Mouse (Mus musculus) frontal cortex, postnatal 36 days (tissue): Measurements from ENCODE around the gene Wdr26.
A peak's percentile ranks its signal among the peaks of the same experiment; 100 is the strongest.

Source experiments
- DNase-seq, 2 experiments: peaks; one replicate each; pipeline ENCODE4 v3.0.0; 2022; ENCODE audit warnings: low spot score in 2 of 2

The Wdr26 gene

GRCm38 (mm10) chr1:181211920-181212633 lies at the start of gene Wdr26:
Gene Wdr26 (minus strand): TSS chr1:181212001.
- peak; percentile 83 to 89 for DNase-seq

- DNase-seq, result no peak
Measured at GRCm38 (mm10) chr1:181260949-181261696, 49.3 kb upstream of the Wdr26 start.

- no peak for DNase-seq
Measured at GRCm38 (mm10) chr1:181260422-181260821, 48.6 kb upstream of the Wdr26 start.

- DNase-seq, result no peak
Measured at GRCm38 (mm10) chr1:181259626-181260410, 48.0 kb upstream of the Wdr26 start.

GRCm38 (mm10) chr1:181259056-181259455 lies 47.3 kb upstream of the Wdr26 start:
- DNase-seq, result no peak

GRCm38 (mm10) chr1:181258616-181259015 lies 46.8 kb upstream of the Wdr26 start:
- no peak for DNase-seq

GRCm38 (mm10) chr1:181257585-181258555 lies 46.1 kb upstream of the Wdr26 start:
- no peak for DNase-seq

GRCm38 (mm10) chr1:181256689-181257584 lies 45.1 kb upstream of the Wdr26 start:
- DNase-seq, result peak in 1 of 2 experiments; percentile 9

- peak; percentile 9 to 23 for DNase-seq
Measured at GRCm38 (mm10) chr1:181255891-181256688, 44.3 kb upstream of the Wdr26 start.

GRCm38 (mm10) chr1:181255450-181255849 lies 43.6 kb upstream of the Wdr26 start:
- DNase-seq, result no peak

GRCm38 (mm10) chr1:181251624-181252023 lies 39.8 kb upstream of the Wdr26 start:
- DNase-seq, result no peak

GRCm38 (mm10) chr1:181250961-181251360 lies 39.2 kb upstream of the Wdr26 start:
- no peak for DNase-seq

- DNase-seq, result no peak
Measured at GRCm38 (mm10) chr1:181249537-181249936, 37.7 kb upstream of the Wdr26 start.

- DNase-seq, result no peak
Measured at GRCm38 (mm10) chr1:181247175-181247574, 35.4 kb upstream of the Wdr26 start.

- DNase-seq, result no peak
Measured at GRCm38 (mm10) chr1:181246487-181247138, 34.8 kb upstream of the Wdr26 start.

- DNase-seq, result no peak
Measured at GRCm38 (mm10) chr1:181245554-181246486, 34.0 kb upstream of the Wdr26 start.

- DNase-seq, result no peak
Measured at GRCm38 (mm10) chr1:181245067-181245466, 33.3 kb upstream of the Wdr26 start.

GRCm38 (mm10) chr1:181241185-181241584 lies 29.4 kb upstream of the Wdr26 start:
- no peak for DNase-seq
